Mouse (Mus musculus): ENCODE results near the gene Kcnc3.

DNA sequence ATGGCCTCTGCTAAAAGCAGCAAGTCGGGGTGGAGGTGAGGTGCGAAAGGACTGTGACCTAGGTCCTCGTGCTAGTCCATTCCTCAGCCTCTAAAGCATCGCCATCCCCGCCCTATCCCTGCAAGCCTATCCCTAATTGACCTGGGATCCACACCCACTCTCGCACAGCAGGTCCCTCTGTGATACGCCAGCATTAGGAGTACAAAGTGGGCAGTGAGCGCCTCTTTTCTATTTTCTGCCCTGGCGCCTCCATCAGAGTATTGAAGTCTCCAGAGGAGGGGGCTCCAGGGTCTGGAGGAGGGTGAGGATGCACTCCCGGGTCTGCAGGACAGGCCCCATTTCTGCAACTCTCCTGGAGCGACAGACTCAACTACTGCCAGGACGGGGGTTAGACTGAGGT, 2.1 kb upstream of the Kcnc3 start:
- TF ChIP-seq POLR2A (IDR thresholded peaks at IDR 0.05; ENCODE audit: extremely low read depth, insufficient read depth, low read length) (no peak), CTCF (IDR thresholded peaks at IDR 0.05; ENCODE audit: low read depth, low read length) (no peak)
